Mouse (Mus musculus) testis, adult 2 months (tissue): ENCODE data around the gene Mlx.

Experiments
- CTCF ChIP-seq: fragments of 200-500 bp; IDR thresholded peaks from 2 replicates; pipeline ENCODE4 v1.5.1; 2012; ENCODE audit warnings: low read depth, mild to moderate bottlenecking, inconsistent platforms, low read length, moderate library complexity; ENCODE audit not compliant: control insufficient read depth, insufficient read depth, insufficient replicate concordance
- POLR2A ChIP-seq: fragments of 200-500 bp; IDR thresholded peaks from 2 replicates; pipeline ENCODE4 v1.6.1; 2012; ENCODE audit warnings: low read depth, mild to moderate bottlenecking, inconsistent platforms, low read length, moderate library complexity; ENCODE audit not compliant: control insufficient read depth

- no peak for TF ChIP-seq POLR2A
- TF ChIP-seq CTCF, result no peak
Measured at GRCm38 (mm10) chr11:101070987-101071386, 16.1 kb upstream of the Mlx start.
